Mouse (Mus musculus): ENCODE measurements around the gene Cwc22.

DNA sequence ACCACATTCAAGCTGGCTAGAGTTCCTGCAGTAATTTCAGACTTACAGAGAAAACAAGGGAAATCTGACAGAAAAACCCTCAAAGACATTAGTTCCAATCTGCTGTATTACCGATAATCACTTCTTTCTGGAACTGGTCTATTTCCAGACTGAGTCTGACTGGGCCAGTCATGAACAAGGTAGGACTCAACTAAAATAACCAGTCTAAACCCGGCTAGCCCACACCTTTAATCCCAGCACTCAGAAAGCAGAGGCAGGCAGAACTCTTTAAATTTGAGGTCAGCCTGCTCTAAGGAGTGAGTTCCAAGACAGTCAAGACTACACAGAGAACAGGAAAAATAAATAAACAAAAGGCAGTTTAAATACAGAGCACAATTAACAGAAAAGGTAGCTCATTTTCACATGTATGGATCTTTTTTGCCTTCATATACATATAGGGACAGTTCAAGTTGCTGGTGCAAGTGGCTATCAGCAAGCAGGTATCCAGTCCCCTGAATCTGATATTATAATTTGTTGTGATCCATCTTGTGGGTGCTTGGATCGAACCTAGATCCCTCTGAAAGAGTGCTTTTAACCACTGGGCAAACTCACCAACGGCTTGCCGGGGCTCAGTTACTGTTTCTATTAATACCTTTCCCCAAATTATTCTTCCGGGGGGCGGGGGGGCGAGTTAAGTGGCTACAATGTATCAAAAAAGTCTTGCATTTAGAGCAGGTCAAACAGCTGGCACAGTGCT, 1.1 kb downstream of the Cwc22 start:
- TF ChIP-seq CTCF (IDR thresholded peaks at IDR 0.05): no peak
- TF ChIP-seq POLR2A (IDR thresholded peaks at IDR 0.05; ENCODE audit: insufficient read depth, low read depth, low read length): no peak

All from heart, adult 2 months (tissue).